Mouse (Mus musculus) CH12.LX (cell line): ENCODE measurements at regions not wholly inside any gene's neighbourhood (a gene's known extent, or its start where the extent isn't known, plus 50 kb on each side); places are given as distances from the start of the nearest gene placed in this dataset.

Source experiments
- DNase-seq: peaks from one replicate; pipeline ENCODE4 v3.0.0-alpha.2; 2013; ENCODE audit errors: extremely low read depth
- H3K27ac ChIP-seq: 2 replicates; pipeline ENCODE4 v1.5.1; 2012; ENCODE audit warnings: low read depth, mild to moderate bottlenecking, control low read depth, moderate library complexity; ENCODE audit not compliant: insufficient read depth
- H3K27me3 ChIP-seq: replicated peaks from 2 replicates; pipeline ENCODE3; 2012; ENCODE audit warnings: inconsistent platforms
- H3K36me3 ChIP-seq, 2 experiments: replicated peaks in 1 of 2; 2 replicates each; pipeline versions ENCODE3 to v1.6.1; 2012; ENCODE audit warnings: inconsistent platforms in 1 of 2, low read length in 1 of 2, mild to moderate bottlenecking in 1 of 2, mixed read lengths in 1 of 2, moderate library complexity in 1 of 2; ENCODE audit not compliant: control insufficient read depth in 1 of 2, insufficient read depth in 1 of 2
- H3K4me1 ChIP-seq, 2 experiments: 2 replicates each; pipeline ENCODE4 v1.6.1; 2012; ENCODE audit warnings: inconsistent platforms in 1 of 2, moderate library complexity in 1 of 2; ENCODE audit not compliant: insufficient read depth in 2 of 2, control insufficient read depth in 1 of 2
- H3K4me2 ChIP-seq: 2 replicates; pipeline ENCODE4 v1.6.1; 2012; ENCODE audit warnings: low read depth, mild to moderate bottlenecking, control low read depth; ENCODE audit not compliant: poor library complexity, insufficient read depth, severe bottlenecking
- H3K4me3 ChIP-seq, 3 experiments: fragments of 150-350 bp in 1 of 3; sonication (generic) in 1 of 3; replicated peaks in 1 of 3; 2 replicates each; pipeline versions ENCODE3 to v1.5.1; 2011 to 2012; ENCODE audit warnings: low read depth in 2 of 3, low read length in 2 of 3, mild to moderate bottlenecking in 2 of 3, moderate library complexity in 2 of 3, control low read depth in 1 of 3, improper control_type of control experiment in 1 of 3, inconsistent platforms in 1 of 3, mixed read lengths in 1 of 3; ENCODE audit not compliant: poor library complexity in 1 of 3
- H3K79me2 ChIP-seq: replicated peaks from 2 replicates; pipeline ENCODE4 v1.6.1; 2012; ENCODE audit warnings: mild to moderate bottlenecking, moderate library complexity; ENCODE audit not compliant: control insufficient read depth, poor library complexity, insufficient read depth, severe bottlenecking; ENCODE audit errors: extremely low read depth
- H3K9ac ChIP-seq: 2 replicates; pipeline ENCODE4 v1.6.1; 2012; ENCODE audit warnings: low read depth, mild to moderate bottlenecking, control low read depth, moderate library complexity; ENCODE audit not compliant: insufficient read depth
- H3K9me3 ChIP-seq: replicated peaks from 2 replicates; pipeline ENCODE3; 2012; ENCODE audit warnings: low read length, inconsistent platforms, mixed read lengths
- CHD1 ChIP-seq: IDR thresholded peaks from 2 replicates; pipeline ENCODE4 v1.6.1; 2012; ENCODE audit warnings: low read depth, low read length, improper control_type of control experiment, inconsistent platforms
- CHD2 ChIP-seq: IDR thresholded peaks from 2 replicates; pipeline ENCODE4 v1.6.1; 2011; ENCODE audit warnings: low read length, improper control_type of control experiment
- CTCF ChIP-seq, 2 experiments: IDR thresholded peaks in 1 of 2; conservative IDR thresholded peaks in 1 of 2; 2 replicates each; pipeline ENCODE4 v1.5.1; 2011 to 2012; ENCODE audit warnings: low read depth in 2 of 2, low read length in 2 of 2, improper control_type of control experiment in 1 of 2, inconsistent platforms in 1 of 2, mild to moderate bottlenecking in 1 of 2, moderate library complexity in 1 of 2
- ELF1 ChIP-seq: IDR thresholded peaks from 2 replicates; pipeline ENCODE4 v1.6.1; 2014; ENCODE audit warnings: low read depth, mild to moderate bottlenecking, inconsistent platforms, low read length, improper control_type of control experiment
- EP300 ChIP-seq: IDR thresholded peaks from 2 replicates; pipeline ENCODE4 v1.6.1; 2011; ENCODE audit warnings: low read length, improper control_type of control experiment
- ETS1 ChIP-seq: conservative IDR thresholded peaks from 2 replicates; pipeline ENCODE4 v1.6.1; 2012; ENCODE audit warnings: low read depth, mild to moderate bottlenecking, inconsistent platforms, low read length, improper control_type of control experiment, moderate library complexity
- HCFC1 ChIP-seq: IDR thresholded peaks from 2 replicates; pipeline ENCODE4 v1.6.1; 2012; ENCODE audit warnings: low read depth, mild to moderate bottlenecking, inconsistent platforms, low read length, improper control_type of control experiment
- IRF4 ChIP-seq: IDR thresholded peaks from 2 replicates; pipeline ENCODE4 v1.6.1; 2014; ENCODE audit warnings: low read depth, mild to moderate bottlenecking, inconsistent platforms, low read length, improper control_type of control experiment
- JUN ChIP-seq: IDR thresholded peaks from 2 replicates; pipeline ENCODE4 v1.6.1; 2011; ENCODE audit warnings: low read depth, mild to moderate bottlenecking, low read length, improper control_type of control experiment, moderate library complexity; ENCODE audit not compliant: insufficient read depth
- JUND ChIP-seq: conservative IDR thresholded peaks from 2 replicates; pipeline ENCODE4 v1.6.1; 2011; ENCODE audit warnings: low read depth, low read length, improper control_type of control experiment
- MAFK ChIP-seq: IDR thresholded peaks from 2 replicates; pipeline ENCODE4 v1.6.1; 2011; ENCODE audit warnings: low read length, improper control_type of control experiment; ENCODE audit not compliant: insufficient replicate concordance
- MAX ChIP-seq: IDR thresholded peaks from 2 replicates; pipeline ENCODE4 v1.6.1; 2011; ENCODE audit warnings: low read length, improper control_type of control experiment
- MAZ ChIP-seq: IDR thresholded peaks from 2 replicates; pipeline ENCODE4 v1.6.1; 2012; ENCODE audit warnings: low read depth, mild to moderate bottlenecking, inconsistent platforms, low read length, improper control_type of control experiment, moderate library complexity
- MEF2A ChIP-seq: IDR thresholded peaks from 2 replicates; pipeline ENCODE4 v1.6.1; 2014; ENCODE audit warnings: low read depth, mild to moderate bottlenecking, inconsistent platforms, low read length, improper control_type of control experiment, borderline replicate concordance
- PAX5 ChIP-seq: IDR thresholded peaks from 2 replicates; pipeline ENCODE4 v1.6.1; 2012; ENCODE audit warnings: low read length, inconsistent platforms, mixed read lengths
- RCOR1 ChIP-seq: conservative IDR thresholded peaks from 2 replicates; pipeline ENCODE4 v1.6.1; 2012; ENCODE audit warnings: low read depth, mild to moderate bottlenecking, inconsistent platforms, low read length, improper control_type of control experiment
- SIN3A ChIP-seq: IDR thresholded peaks from 2 replicates; pipeline ENCODE4 v1.6.1; 2012; ENCODE audit warnings: low read length, improper control_type of control experiment, inconsistent platforms
- SMC3 ChIP-seq: IDR thresholded peaks from 2 replicates; pipeline ENCODE4 v1.6.1; 2011; ENCODE audit warnings: low read depth, low read length, improper control_type of control experiment
- TBP ChIP-seq: conservative IDR thresholded peaks from 2 replicates; pipeline ENCODE4 v1.6.1; 2011; ENCODE audit warnings: low read depth, low read length, improper control_type of control experiment
- UBTF ChIP-seq: IDR thresholded peaks from 2 replicates; pipeline ENCODE4 v1.6.1; 2012; ENCODE audit warnings: low read depth, mild to moderate bottlenecking, inconsistent platforms, low read length, improper control_type of control experiment, moderate library complexity
- USF1 ChIP-seq: IDR thresholded peaks from 2 replicates; pipeline ENCODE4 v1.6.1; 2014; ENCODE audit warnings: low read depth, mild to moderate bottlenecking, inconsistent platforms, low read length, improper control_type of control experiment
- USF2 ChIP-seq: conservative IDR thresholded peaks from 2 replicates; pipeline ENCODE4 v1.6.1; 2011; ENCODE audit warnings: low read depth, low read length, improper control_type of control experiment
- dilution Hi-C: fragments of 300-500 bp; cut with MboI; formaldehyde crosslinking; loops from 2 replicates; pipeline ENCODE4 v1.14.3; 2020; ENCODE audit warnings: low sequenced_read_pairs; ENCODE audit not compliant: extremely low pct_unique_long_range_greater_than_20kb, extremely low pct_ligation_motif_present
- in situ Hi-C: fragments of 300-500 bp; cut with MboI; formaldehyde crosslinking; loops from 3 replicates; pipeline ENCODE4 v1.14.3; 2019; ENCODE audit warnings: low sequenced_read_pairs, low pct_ligation_motif_present, low pct_unique_long_range_greater_than_20kb, mixed read lengths

- H3K4me3 ChIP-seq = no peak overlapping the region
- H3K36me3 ChIP-seq = no peaks in the 10 kb centered on the region
- H3K4me2 ChIP-seq = no peak overlapping the region
- no peaks in the 10 kb centered on the region for H3K4me1 ChIP-seq
- no peaks in the 10 kb centered on the region for H3K79me2 ChIP-seq
- no peaks in the 10 kb centered on the region for H3K27me3 ChIP-seq
- H3K9ac ChIP-seq = no peak overlapping the region
- H3K27ac ChIP-seq = no peak overlapping the region
- no peaks in the 10 kb centered on the region for H3K9me3 ChIP-seq
- no peak for TF ChIP-seq CHD2
- no peak for TF ChIP-seq SIN3A
- no peak for TF ChIP-seq SMC3
- TF ChIP-seq RCOR1 = no peak
- no peak for TF ChIP-seq UBTF
- TF ChIP-seq MAX = no peak
- no peak for TF ChIP-seq PAX5
- TF ChIP-seq JUN = no peak
- no peak for TF ChIP-seq USF1
- dilution Hi-C loops (no loop called here), in situ Hi-C loops (no loop called here)
- DNase-seq = no peak
Observed at GRCm38 (mm10) chr15:9954941-9955340, 206.3 kb upstream of the Spef2 start.

GRCm38 (mm10) chr15:9974999-9975398, 202.0 kb upstream of the Prlr start:
- no peak overlapping the region for H3K27ac ChIP-seq
- H3K36me3 ChIP-seq = no peaks in the 10 kb centered on the region
- no peaks in the 10 kb centered on the region for H3K79me2 ChIP-seq
- DNase-seq = no peak
- no peak overlapping the region for H3K4me2 ChIP-seq
- H3K9me3 ChIP-seq = no peaks in the 10 kb centered on the region
- no peak for TF ChIP-seq UBTF
- TF ChIP-seq SIN3A = no peak
- no peak for TF ChIP-seq CTCF (conservative IDR thresholded peaks at IDR 0.05 in 1 of 2, IDR thresholded peaks at IDR 0.05 in 1 of 2; ENCODE audit: low read depth in 2 of 2, low read length in 2 of 2)
- no peak for TF ChIP-seq TBP
- TF ChIP-seq MEF2A = no peak
- no peak for TF ChIP-seq HCFC1
- no peak for TF ChIP-seq IRF4
- no peak for TF ChIP-seq USF2
- TF ChIP-seq MAFK = no peak
- no peak for TF ChIP-seq EP300
- no peak for TF ChIP-seq MAZ
- TF ChIP-seq SMC3 = no peak
- no peak for TF ChIP-seq JUND
- no peak for TF ChIP-seq ELF1
- no peak for TF ChIP-seq ETS1
- TF ChIP-seq MAX = no peak
- no peak for TF ChIP-seq CHD1
- no peak overlapping the region for H3K4me3 ChIP-seq
- in situ Hi-C loops (no loop called here), dilution Hi-C loops (no loop called here)
- H3K4me1 ChIP-seq = no peaks in the 10 kb centered on the region
- H3K27me3 ChIP-seq = no peaks in the 10 kb centered on the region
- no peak overlapping the region for H3K9ac ChIP-seq
